Mouse (Mus musculus): ENCODE results near the gene Pdzd2. TPM values are rescaled to one million over a fixed set of nuclear protein-coding genes. Genes with fewer than 3 reads are reported as not detected.
"Not testable (repeated sequence)": the region's sequence is repeated elsewhere in the genome, so short reads cannot be mapped to it uniquely, and the experiment has no call there.

Pdzd2 gene
- polyA plus RNA-seq, 1 experiment = 4.6 TPM

- Histone ChIP-seq H3K4me3 (replicated peaks; ENCODE audit: control insufficient read depth, low read depth, low read length) (no peak overlapping the region), H3K4me1 (ENCODE audit: control insufficient read depth, insufficient read depth, low read length) (peaks cover 4% of the 10 kb centered on the region), H3K27ac (ENCODE audit: control insufficient read depth, insufficient read depth, low read depth, low read length, poor library complexity) (no peak overlapping the region)
- WGBS = 82% methylated on average over 6 of the region's 6 CpGs
- no peak for TF ChIP-seq POLR2A (IDR thresholded peaks at IDR 0.05; ENCODE audit: borderline replicate concordance, control insufficient read depth, low read depth, low read length)
- TF ChIP-seq CTCF (IDR thresholded peaks at IDR 0.05; ENCODE audit: control insufficient read depth, insufficient read depth, low read length) = no peak
Observed at GRCm38 (mm10) chr15:12373918-12374317, 365.8 kb downstream of the Pdzd2 start.

GRCm38 (mm10) chr15:12373496-12373895, 366.2 kb downstream of the Pdzd2 start:
- 66% methylated on average over 14 of the region's 14 CpGs for WGBS
- Histone ChIP-seq H3K4me1 (ENCODE audit: control insufficient read depth, insufficient read depth, low read length) (peaks cover 4% of the 10 kb centered on the region), H3K27ac (ENCODE audit: control insufficient read depth, insufficient read depth, low read depth, low read length, poor library complexity) (no peak overlapping the region), H3K4me3 (replicated peaks; ENCODE audit: control insufficient read depth, low read depth, low read length) (no peak overlapping the region)
- TF ChIP-seq POLR2A (IDR thresholded peaks at IDR 0.05; ENCODE audit: borderline replicate concordance, control insufficient read depth, low read depth, low read length) (no peak), CTCF (IDR thresholded peaks at IDR 0.05; ENCODE audit: control insufficient read depth, insufficient read depth, low read length) (no peak)

GRCm38 (mm10) chr15:12371183-12371582, 368.5 kb downstream of the Pdzd2 start:
- Histone ChIP-seq H3K4me1 (ENCODE audit: control insufficient read depth, insufficient read depth, low read length) (peaks cover 3% of the 10 kb centered on the region), H3K4me3 (replicated peaks; ENCODE audit: control insufficient read depth, low read depth, low read length) (no peak overlapping the region), H3K27ac (ENCODE audit: control insufficient read depth, insufficient read depth, low read depth, low read length, poor library complexity) (no peak overlapping the region)
- TF ChIP-seq POLR2A (IDR thresholded peaks at IDR 0.05; ENCODE audit: borderline replicate concordance, control insufficient read depth, low read depth, low read length) = no peak
- peak; percentile 80 for TF ChIP-seq CTCF (IDR thresholded peaks at IDR 0.05; ENCODE audit: control insufficient read depth, insufficient read depth, low read length)
- 4% methylated on average over 8 of the region's 8 CpGs for WGBS

GRCm38 (mm10) chr15:12370096-12370495, 369.6 kb downstream of the Pdzd2 start:
- TF ChIP-seq POLR2A (IDR thresholded peaks at IDR 0.05; ENCODE audit: borderline replicate concordance, control insufficient read depth, low read depth, low read length) = no peak
- TF ChIP-seq CTCF (IDR thresholded peaks at IDR 0.05; ENCODE audit: control insufficient read depth, insufficient read depth, low read length) = no peak

GRCm38 (mm10) chr15:12368850-12369249, 370.9 kb downstream of the Pdzd2 start:
- H3K4me1 ChIP-seq (ENCODE audit: control insufficient read depth, insufficient read depth, low read length) = peaks cover 2% of the 10 kb centered on the region; the same call in 1 of the 2 replicates
- WGBS = 70% methylated on average over 4 of the region's 4 CpGs
- H3K4me3 ChIP-seq (replicated peaks; ENCODE audit: control insufficient read depth, low read depth, low read length) = no peak overlapping the region
- no peak overlapping the region for H3K27ac ChIP-seq (ENCODE audit: control insufficient read depth, insufficient read depth, low read depth, low read length, poor library complexity)
- TF ChIP-seq POLR2A (IDR thresholded peaks at IDR 0.05; ENCODE audit: borderline replicate concordance, control insufficient read depth, low read depth, low read length) (no peak), CTCF (IDR thresholded peaks at IDR 0.05; ENCODE audit: control insufficient read depth, insufficient read depth, low read length) (no peak)

More at GRCm38 (mm10) chr15:12370096-12370495, 369.6 kb downstream of the Pdzd2 start:
- no peak overlapping the region for H3K4me3 ChIP-seq (replicated peaks; ENCODE audit: control insufficient read depth, low read depth, low read length)
- peaks cover 2% of the 10 kb centered on the region; the same call in 1 of the 2 replicates for H3K4me1 ChIP-seq (ENCODE audit: control insufficient read depth, insufficient read depth, low read length)
- WGBS = 95% methylated on average over 3 of the region's 3 CpGs
- H3K27ac ChIP-seq (ENCODE audit: control insufficient read depth, insufficient read depth, low read depth, low read length, poor library complexity) = no peak overlapping the region

- H3K4me1 ChIP-seq (ENCODE audit: control insufficient read depth, insufficient read depth, low read length) = peaks cover 2% of the 10 kb centered on the region; the same call in 1 of the 2 replicates
Observed at GRCm38 (mm10) chr15:12368357-12368756, 371.4 kb downstream of the Pdzd2 start.

GRCm38 (mm10) chr15:12367306-12368080, 372.2 kb downstream of the Pdzd2 start:
- Histone ChIP-seq H3K27ac (ENCODE audit: control insufficient read depth, insufficient read depth, low read depth, low read length, poor library complexity) (peak overlapping the region; percentile 12; the same call in 1 of the 2 replicates), H3K4me1 (ENCODE audit: control insufficient read depth, insufficient read depth, low read length) (peaks cover 2% of the 10 kb centered on the region; the same call in 1 of the 2 replicates), H3K4me3 (replicated peaks; ENCODE audit: control insufficient read depth, low read depth, low read length) (no peak overlapping the region)
- 44% methylated on average over 13 of the region's 13 CpGs for WGBS
- no peak for TF ChIP-seq POLR2A (IDR thresholded peaks at IDR 0.05; ENCODE audit: borderline replicate concordance, control insufficient read depth, low read depth, low read length)
- TF ChIP-seq CTCF (IDR thresholded peaks at IDR 0.05; ENCODE audit: control insufficient read depth, insufficient read depth, low read length) = no peak

More at GRCm38 (mm10) chr15:12368357-12368756, 371.4 kb downstream of the Pdzd2 start:
- TF ChIP-seq CTCF (IDR thresholded peaks at IDR 0.05; ENCODE audit: control insufficient read depth, insufficient read depth, low read length) (no peak), POLR2A (IDR thresholded peaks at IDR 0.05; ENCODE audit: borderline replicate concordance, control insufficient read depth, low read depth, low read length) (no peak)
- Histone ChIP-seq H3K4me3 (replicated peaks; ENCODE audit: control insufficient read depth, low read depth, low read length) (no peak overlapping the region), H3K27ac (ENCODE audit: control insufficient read depth, insufficient read depth, low read depth, low read length, poor library complexity) (no peak overlapping the region)
- 84% methylated on average over 11 of the region's 11 CpGs for whole genome bisulfite sequencing

GRCm38 (mm10) chr15:12366580-12367305, 373.0 kb downstream of the Pdzd2 start:
- peak overlapping the region; percentile 12; the same call in 1 of the 2 replicates for H3K27ac ChIP-seq (ENCODE audit: control insufficient read depth, insufficient read depth, low read depth, low read length, poor library complexity)
- not testable (repeated sequence) for H3K4me1 ChIP-seq (ENCODE audit: control insufficient read depth, insufficient read depth, low read length); H3K4me3 ChIP-seq (replicated peaks; ENCODE audit: control insufficient read depth, low read depth, low read length)
- WGBS = 77% methylated on average over 11 of the region's 11 CpGs

All from bone marrow, adult 2 months (tissue).